Mouse (Mus musculus) heart, postnatal 0 days (tissue): ENCODE measurements around the gene Mfap2. TPM values are rescaled to one million over a fixed set of nuclear protein-coding genes. Genes with fewer than 3 reads are reported as not detected.

Experiments used
- ATAC-seq: fragments of 200-750 bp; cut with Nextera tagmentation; 2 replicates; pipeline ENCODE4 v1.8.0; 2017; ENCODE audit warnings: low read depth, moderate number of reproducible peaks, moderate library complexity; ENCODE audit not compliant: insufficient read depth
- DNase-seq: peaks from one replicate; pipeline ENCODE4 v3.0.0-alpha.2; 2016; ENCODE audit warnings: low spot score
- H3K27ac ChIP-seq: fragments of 300-500 bp; sonication (generic); 2 replicates; pipeline ENCODE4 v1.5.1; 2014; ENCODE audit warnings: low read depth, mild to moderate bottlenecking
- H3K27me3 ChIP-seq: fragments of 300-500 bp; sonication (generic); 2 replicates; pipeline ENCODE4 v1.6.1; 2014; ENCODE audit warnings: low read length, mixed read lengths; ENCODE audit not compliant: control insufficient read depth, insufficient read depth
- H3K36me3 ChIP-seq: fragments of 300-500 bp; sonication (generic); replicated peaks from 2 replicates; pipeline ENCODE4 v1.6.1; 2014; ENCODE audit warnings: low read length, mixed read lengths; ENCODE audit not compliant: control insufficient read depth, insufficient read depth
- H3K4me1 ChIP-seq: fragments of 300-500 bp; sonication (generic); 2 replicates; pipeline ENCODE4 v1.6.1; 2014; ENCODE audit warnings: antibody characterized with exemption; ENCODE audit not compliant: control insufficient read depth, insufficient read depth
- H3K4me2 ChIP-seq: fragments of 300-500 bp; sonication (generic); 2 replicates; pipeline ENCODE4 v1.6.1; 2014; ENCODE audit warnings: low read depth, mild to moderate bottlenecking, low read length, moderate library complexity
- H3K4me3 ChIP-seq: fragments of 300-500 bp; sonication (generic); 2 replicates; pipeline ENCODE4 v1.5.1; 2014; ENCODE audit warnings: low read depth, low read length
- H3K9ac ChIP-seq: fragments of 300-500 bp; sonication (generic); replicated peaks from 2 replicates; pipeline ENCODE4 v1.6.1; 2014; ENCODE audit warnings: low read depth, low read length, mixed read lengths
- H3K9me3 ChIP-seq: fragments of 300-500 bp; sonication (generic); replicated peaks from 2 replicates; pipeline ENCODE4 v1.6.1; 2016; ENCODE audit warnings: low read length; ENCODE audit not compliant: control insufficient read depth
- CTCF ChIP-seq: IDR thresholded peaks from 2 replicates; pipeline ENCODE4 v1.5.1; 2016; ENCODE audit warnings: antibody characterized with exemption, control low read depth, low read depth
- EP300 ChIP-seq: IDR thresholded peaks from 2 replicates; pipeline ENCODE4 v1.6.1; 2016; ENCODE audit warnings: antibody characterized with exemption, low read depth
- WGBS: fragments of 180-500 bp; shearing (Covaris S2); extraction: QIAGEN DNeasy Blood & Tissue Kit; methylation state at CpG from one replicate; pipeline ENCODE4 v1.1.7; 2014; 5-methylcytosine and 5-hydroxymethylcytosine counted together
- polyA plus RNA-seq: library from polyadenylated mRNA; unstranded; fragments of >200 nt; fragmentation: Nextera tagmentation; extraction: Ambion mirVana; gene quantifications from 2 replicates; pipeline ENCODE4 v1.2.1, GENCODE M21; 2015
- total RNA-seq: library from RNA; depleted of rRNA; stranded (reverse); fragments of >200 nt; gene quantifications from 2 replicates; pipeline ENCODE4 v1.2.3, GENCODE M21; 2014; ENCODE audit warnings: low replicate concordance

Mfap2 gene
- total and polyA plus RNA-seq, 2 experiments from 2014 or later: 45.0 to 114 TPM

- H3K9me3 ChIP-seq: no peaks in the 10 kb centered on the region
- no peak overlapping the region for H3K27ac ChIP-seq
- no peak overlapping the region for H3K9ac ChIP-seq
- peaks cover 18% of the 10 kb centered on the region; the same call in 1 of the 2 replicates for H3K4me1 ChIP-seq
- TF ChIP-seq CTCF (no peak), EP300 (no peak)
- no peak for DNase-seq
- H3K36me3 ChIP-seq: peaks cover 28% of the 10 kb centered on the region
- WGBS: 66% methylated on average over 9 of the region's 9 CpGs
- no peak for ATAC-seq
- H3K4me3 ChIP-seq: no peak overlapping the region
- no peaks in the 10 kb centered on the region for H3K27me3 ChIP-seq
- no peak overlapping the region for H3K4me2 ChIP-seq
Measured at GRCm38 (mm10) chr4:140963941-140964597, 46.1 kb upstream of the Mfap2 start.

DNA sequence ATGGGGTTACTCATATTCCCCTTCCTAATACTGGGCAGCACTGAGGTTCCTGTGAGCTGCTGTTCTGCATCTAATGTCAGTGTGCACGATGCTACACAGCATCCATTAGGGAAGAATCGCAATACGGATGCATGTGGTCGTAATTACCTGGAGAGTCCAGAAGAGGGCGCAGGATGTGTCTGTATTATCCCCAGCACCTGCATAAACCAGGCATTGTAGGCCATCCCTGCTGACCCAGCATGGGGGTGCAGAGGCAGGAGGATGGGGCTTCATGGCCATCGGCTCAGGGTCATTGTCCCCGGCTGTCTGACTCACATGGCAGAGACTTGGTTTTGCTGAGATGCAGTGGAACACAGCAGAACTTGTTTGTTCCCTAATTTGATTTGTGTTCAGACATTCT is 45.6 kb upstream of the Mfap2 start:
- Histone ChIP-seq H3K4me2 (no peak overlapping the region), H3K4me1 (peaks cover 18% of the 10 kb centered on the region; the same call in 1 of the 2 replicates), H3K36me3 (peaks cover 32% of the 10 kb centered on the region), H3K9me3 (no peaks in the 10 kb centered on the region), H3K27me3 (no peaks in the 10 kb centered on the region), H3K27ac (no peak overlapping the region), H3K9ac (no peak overlapping the region), H3K4me3 (no peak overlapping the region)
- 18% methylated on average over 7 of the region's 7 CpGs for WGBS
- ATAC-seq (no peak), DNase-seq (peak; percentile 74)
- TF ChIP-seq EP300 (no peak), CTCF (peak; percentile 86)

DNA sequence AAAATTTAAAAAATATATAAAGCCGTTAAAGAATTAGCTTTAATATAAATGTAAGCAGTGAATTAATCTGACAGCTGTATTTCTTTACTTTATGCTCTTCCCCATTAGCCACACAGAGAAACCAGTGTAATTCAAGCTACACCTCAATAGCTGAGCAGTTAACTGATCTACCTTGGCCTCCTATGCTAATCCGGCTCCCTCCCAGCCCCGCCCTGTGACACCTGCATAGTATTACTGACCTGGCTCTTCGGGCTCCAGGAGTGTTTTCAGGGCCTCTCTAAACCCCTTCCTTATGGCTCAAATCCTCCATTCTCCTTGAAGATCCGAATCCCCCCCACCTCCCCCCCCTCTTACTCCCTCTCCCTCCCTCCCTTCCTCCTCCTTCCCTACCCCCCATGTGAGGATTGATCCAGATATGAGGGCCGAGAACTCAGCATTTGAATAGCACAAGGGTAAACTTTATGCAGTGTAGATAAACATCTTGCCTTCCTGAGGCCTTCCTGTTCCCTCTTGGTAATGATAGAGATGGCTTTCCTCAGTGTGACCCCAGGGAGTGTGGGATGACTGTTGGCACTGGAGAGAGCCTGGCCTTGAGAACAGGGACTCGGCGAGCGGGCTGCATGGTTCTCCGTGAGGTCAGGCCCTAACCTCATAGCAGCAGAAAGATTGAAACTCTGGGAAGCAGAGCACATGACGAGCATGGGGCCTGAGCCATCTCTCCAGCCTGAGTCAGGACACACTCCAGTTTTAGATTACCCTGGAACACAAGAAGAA is 42.6 kb upstream of the Mfap2 start:
- Histone ChIP-seq H3K9me3 (no peaks in the 10 kb centered on the region), H3K36me3 (peaks cover 61% of the 10 kb centered on the region), H3K27me3 (no peaks in the 10 kb centered on the region), H3K27ac (no peak overlapping the region), H3K9ac (no peak overlapping the region), H3K4me2 (no peak overlapping the region), H3K4me1 (peaks cover 10% of the 10 kb centered on the region; the same call in 1 of the 2 replicates), H3K4me3 (no peak overlapping the region)
- ATAC-seq: no peak
- TF ChIP-seq EP300: no peak
- no peak for TF ChIP-seq CTCF
- DNase-seq: no peak
- 80% methylated on average over 11 of the region's 11 CpGs for WGBS

DNA sequence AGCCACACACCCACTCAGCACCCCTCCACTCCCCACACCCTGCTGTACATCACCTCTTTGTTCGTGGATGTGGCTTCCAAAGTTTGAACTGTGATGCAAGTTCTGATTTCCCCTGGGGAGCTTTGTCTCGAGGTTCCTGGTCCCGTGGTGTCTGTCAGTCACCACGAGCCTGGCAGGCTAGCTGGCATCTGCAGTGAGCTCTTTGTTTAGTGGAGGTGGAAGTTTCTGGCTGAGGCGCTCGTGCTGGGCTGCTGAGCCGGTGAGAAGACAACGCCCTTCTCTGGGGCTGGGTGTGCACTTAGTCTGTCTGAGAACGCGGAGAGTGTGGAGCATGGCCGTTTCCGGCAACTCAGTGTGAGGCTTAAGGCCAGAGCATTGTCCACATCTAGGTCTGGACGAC is 38.5 kb upstream of the Mfap2 start:
- no peak for DNase-seq
- H3K9me3 ChIP-seq: no peaks in the 10 kb centered on the region
- WGBS: 83% methylated on average over 13 of the region's 13 CpGs
- H3K9ac ChIP-seq: no peak overlapping the region
- no peak for TF ChIP-seq CTCF
- no peak for TF ChIP-seq EP300
- peaks cover 97% of the 10 kb centered on the region for H3K36me3 ChIP-seq
- no peaks in the 10 kb centered on the region for H3K4me1 ChIP-seq
- H3K4me2 ChIP-seq: no peak overlapping the region
- no peak for ATAC-seq
- H3K27ac ChIP-seq: no peak overlapping the region
- no peak overlapping the region for H3K4me3 ChIP-seq
- no peaks in the 10 kb centered on the region for H3K27me3 ChIP-seq

DNA sequence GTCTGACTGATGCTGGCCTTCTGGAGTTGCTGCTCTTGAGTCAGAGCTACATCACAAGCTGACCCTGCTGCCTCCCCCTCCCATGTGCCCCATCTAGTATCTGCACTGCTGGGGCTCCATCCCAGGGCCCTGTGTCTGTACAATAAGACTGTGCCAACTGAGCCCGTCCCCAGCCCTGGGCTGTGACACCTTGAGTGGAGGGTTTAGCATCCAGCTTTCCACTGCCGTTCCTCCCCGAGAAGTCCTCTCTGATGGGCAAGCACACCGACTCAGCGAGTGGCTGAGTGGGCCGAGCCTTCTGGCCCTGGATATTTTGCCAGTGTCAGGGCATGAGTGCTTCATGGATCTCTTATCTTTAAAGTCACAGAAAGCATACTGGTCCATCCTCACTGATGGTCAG is 35.8 kb upstream of the Mfap2 start:
- DNase-seq: no peak
- H3K27ac ChIP-seq: no peak overlapping the region
- no peak overlapping the region for H3K4me3 ChIP-seq
- ATAC-seq: no peak
- H3K4me2 ChIP-seq: no peak overlapping the region
- 91% methylated on average over 6 of the region's 6 CpGs for WGBS
- H3K27me3 ChIP-seq: no peaks in the 10 kb centered on the region
- H3K9ac ChIP-seq: no peak overlapping the region
- no peaks in the 10 kb centered on the region for H3K9me3 ChIP-seq
- peaks cover 99% of the 10 kb centered on the region for H3K36me3 ChIP-seq
- TF ChIP-seq CTCF: no peak
- no peak for TF ChIP-seq EP300
- H3K4me1 ChIP-seq: no peaks in the 10 kb centered on the region
